Mouse (Mus musculus) hindbrain, embryonic 11.5 days (tissue): ENCODE measurements around the gene Art4. TPM values are rescaled to one million over a fixed set of nuclear protein-coding genes. Genes with fewer than 3 reads are reported as not detected.
A peak's percentile ranks its signal among the peaks of the same experiment; 100 is the strongest.

Experiments used
- ATAC-seq: fragments of 200-750 bp; cut with Nextera tagmentation; 2 replicates; pipeline ENCODE4 v1.8.0; 2017; ENCODE audit warnings: mild to moderate bottlenecking, moderate TSS enrichment, moderate library complexity; ENCODE audit not compliant: low FRiP score
- DNase-seq: peaks from one replicate; pipeline ENCODE4 v3.0.0-alpha.2; 2015; ENCODE audit warnings: low spot score
- H3K27ac ChIP-seq: fragments of 300-500 bp; sonication (generic); 2 replicates; pipeline ENCODE4 v1.5.1; 2014; ENCODE audit warnings: mild to moderate bottlenecking, low read depth, low read length
- H3K27me3 ChIP-seq: fragments of 300-500 bp; sonication (generic); 2 replicates; pipeline ENCODE4 v1.6.1; 2014; ENCODE audit warnings: mild to moderate bottlenecking, low read length, moderate library complexity, mixed read lengths; ENCODE audit not compliant: control insufficient read depth, insufficient read depth
- H3K36me3 ChIP-seq: fragments of 300-500 bp; sonication (generic); 2 replicates; pipeline ENCODE4 v1.6.1; 2014; ENCODE audit warnings: mild to moderate bottlenecking, low read length, moderate library complexity, mixed read lengths; ENCODE audit not compliant: control insufficient read depth, insufficient read depth
- H3K4me1 ChIP-seq: fragments of 300-500 bp; sonication (generic); replicated peaks from 2 replicates; pipeline ENCODE4 v1.6.1; 2014; ENCODE audit warnings: low read length, mixed read lengths; ENCODE audit not compliant: control insufficient read depth, insufficient read depth
- H3K4me2 ChIP-seq: fragments of 300-500 bp; sonication (generic); replicated peaks from 2 replicates; pipeline ENCODE4 v1.6.1; 2014; ENCODE audit warnings: mild to moderate bottlenecking, low read depth, low read length
- H3K4me3 ChIP-seq: fragments of 300-500 bp; sonication (generic); 2 replicates; pipeline ENCODE4 v1.5.1; 2014; ENCODE audit warnings: low read depth, low read length
- H3K9ac ChIP-seq: fragments of 300-500 bp; sonication (generic); 2 replicates; pipeline ENCODE4 v1.6.1; 2014; ENCODE audit warnings: low read depth, low read length
- H3K9me3 ChIP-seq: fragments of 300-500 bp; sonication (generic); 2 replicates; pipeline ENCODE4 v1.6.1; 2016; ENCODE audit warnings: low read length; ENCODE audit not compliant: control insufficient read depth
- WGBS: fragments of 180-500 bp; shearing (Covaris S2); extraction: QIAGEN DNeasy Blood & Tissue Kit; methylation state at CpG from one replicate; pipeline ENCODE4 v1.1.7; 2014; 5-methylcytosine and 5-hydroxymethylcytosine counted together
- polyA plus RNA-seq: library from polyadenylated mRNA; unstranded; fragments of >200 nt; fragmentation: Nextera tagmentation; extraction: Ambion mirVana; gene quantifications from 2 replicates; pipeline ENCODE4 v1.2.1, GENCODE M21; 2014

The Art4 gene
- polyA plus RNA-seq, 1 experiment from 2014 or later, result 0.90 TPM

DNA sequence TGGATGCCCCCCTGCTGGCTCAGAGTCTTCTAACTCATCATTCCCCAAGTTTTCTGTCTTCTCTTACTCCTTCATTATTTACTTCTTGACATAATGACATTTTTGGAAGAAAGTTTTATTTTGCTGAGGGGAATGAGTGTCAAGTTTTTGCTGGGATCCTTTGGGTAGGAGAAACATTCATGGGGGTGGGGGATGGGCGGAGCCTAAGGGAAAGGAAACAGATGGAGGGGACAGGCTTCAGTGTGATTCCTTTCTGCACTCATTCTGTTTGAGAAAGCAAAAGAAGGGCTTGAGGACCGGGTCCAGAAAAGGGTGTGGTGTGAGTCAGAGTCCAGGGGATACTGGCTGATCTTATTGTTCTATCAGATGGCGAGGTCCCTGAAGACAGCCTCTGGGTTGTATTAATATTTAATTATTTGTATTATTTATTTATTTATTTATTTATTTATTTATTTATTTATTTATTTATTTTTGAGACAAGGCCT is 25.9 kb upstream of the Art4 start:
- Histone ChIP-seq H3K27ac (no peak overlapping the region), H3K9ac (no peak overlapping the region), H3K27me3 (no peaks in the 10 kb centered on the region), H3K4me3 (no peak overlapping the region), H3K4me2 (no peak overlapping the region), H3K9me3 (no peaks in the 10 kb centered on the region), H3K4me1 (no peaks in the 10 kb centered on the region), H3K36me3 (no peaks in the 10 kb centered on the region)
- WGBS, result 74% methylated on average over 3 of the region's 3 CpGs
- DNase-seq (no peak), ATAC-seq (no peak)

DNA sequence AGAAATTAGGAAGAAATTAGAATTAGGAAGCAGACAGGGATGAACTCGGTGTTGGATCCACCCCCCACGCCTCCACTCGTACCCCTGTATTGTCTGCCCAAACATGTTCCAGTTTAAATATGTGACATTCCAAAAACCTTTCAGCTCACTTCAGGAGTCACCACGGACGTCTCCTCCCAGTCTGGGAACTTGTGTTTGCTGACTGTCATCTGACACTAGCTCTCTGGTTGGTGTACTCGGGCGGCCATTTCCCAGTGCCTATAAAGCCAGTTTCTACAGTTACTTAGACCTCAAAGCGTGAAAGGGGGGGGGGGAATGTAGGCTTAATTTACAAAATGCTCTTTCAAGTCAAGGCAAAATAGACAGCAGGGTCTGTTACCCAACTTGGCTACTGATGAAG is 24.1 kb upstream of the Art4 start:
- no peaks in the 10 kb centered on the region for H3K9me3 ChIP-seq
- H3K4me2 ChIP-seq, result no peak overlapping the region
- H3K27me3 ChIP-seq, result no peaks in the 10 kb centered on the region
- no peaks in the 10 kb centered on the region for H3K4me1 ChIP-seq
- WGBS, result 73% methylated on average over 8 of the region's 8 CpGs
- no peak overlapping the region for H3K4me3 ChIP-seq
- H3K27ac ChIP-seq, result no peak overlapping the region
- DNase-seq, result no peak
- H3K36me3 ChIP-seq, result no peaks in the 10 kb centered on the region
- ATAC-seq, result no peak
- H3K9ac ChIP-seq, result no peak overlapping the region

DNA sequence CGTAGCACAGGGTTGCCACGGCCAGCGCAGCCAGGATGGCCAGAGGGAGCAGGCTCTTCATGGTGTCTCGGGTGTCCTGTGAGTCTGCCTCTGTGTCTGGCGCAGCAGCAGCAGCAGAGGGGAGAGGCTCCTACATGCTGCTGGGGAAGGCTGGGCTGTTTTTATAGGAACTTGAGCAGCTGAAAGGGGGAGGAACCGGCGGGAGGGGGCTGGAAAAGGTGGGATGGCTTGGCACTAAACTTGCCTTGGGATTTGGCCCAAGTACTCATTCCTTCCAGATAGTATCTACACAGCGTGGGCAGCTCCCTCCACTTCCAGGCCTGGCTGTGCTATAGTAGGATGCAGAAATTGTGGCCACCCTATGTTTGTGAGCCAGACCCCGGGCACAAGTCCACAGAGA is 18.1 kb upstream of the Art4 start, which contains the start of gene Mgp:
Gene Mgp, minus strand, starts transcription at position 154 of the 400 bp plus-strand sequence.
- Histone ChIP-seq H3K4me1 (no peaks in the 10 kb centered on the region), H3K4me2 (no peak within 1 kb of the TSS), H3K27me3 (no peaks in the 10 kb centered on the region), H3K27ac (no peak within 1 kb of the TSS), H3K4me3 (no peak within 1 kb of the TSS), H3K36me3 (no peaks in the 10 kb centered on the region), H3K9ac (no peak within 1 kb of the TSS), H3K9me3 (no peaks in the 10 kb centered on the region)
- ATAC-seq, result no peak
- 53% methylated on average over 9 of the region's 9 CpGs for whole genome bisulfite sequencing
- no peak for DNase-seq

DNA sequence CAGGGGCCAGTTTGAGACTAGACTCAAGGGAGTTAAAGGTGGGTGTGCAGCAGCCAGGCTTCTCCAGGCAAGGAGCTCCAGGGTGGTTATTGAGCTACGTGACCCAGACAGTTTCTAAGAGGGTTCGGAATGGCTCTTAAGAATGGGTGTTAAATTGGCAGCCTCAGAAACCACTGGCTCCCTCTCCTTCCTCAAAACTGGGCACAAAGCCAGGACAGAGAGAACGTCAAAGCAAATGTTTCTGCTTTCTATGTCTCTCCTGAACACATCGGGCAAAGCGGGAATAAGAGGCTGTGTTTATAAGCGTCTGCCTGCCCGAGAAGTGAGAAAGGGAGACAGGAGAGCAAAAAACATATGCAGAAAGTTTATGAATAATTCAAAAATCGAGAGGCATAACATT is 17.1 kb upstream of the Art4 start:
- Histone ChIP-seq H3K27me3 (no peaks in the 10 kb centered on the region), H3K4me2 (no peak overlapping the region), H3K4me1 (no peaks in the 10 kb centered on the region), H3K36me3 (no peaks in the 10 kb centered on the region), H3K9me3 (no peaks in the 10 kb centered on the region), H3K4me3 (no peak overlapping the region), H3K27ac (no peak overlapping the region), H3K9ac (no peak overlapping the region)
- ATAC-seq (no peak), DNase-seq (no peak)
- 83% methylated on average over 8 of the region's 8 CpGs for WGBS

DNA sequence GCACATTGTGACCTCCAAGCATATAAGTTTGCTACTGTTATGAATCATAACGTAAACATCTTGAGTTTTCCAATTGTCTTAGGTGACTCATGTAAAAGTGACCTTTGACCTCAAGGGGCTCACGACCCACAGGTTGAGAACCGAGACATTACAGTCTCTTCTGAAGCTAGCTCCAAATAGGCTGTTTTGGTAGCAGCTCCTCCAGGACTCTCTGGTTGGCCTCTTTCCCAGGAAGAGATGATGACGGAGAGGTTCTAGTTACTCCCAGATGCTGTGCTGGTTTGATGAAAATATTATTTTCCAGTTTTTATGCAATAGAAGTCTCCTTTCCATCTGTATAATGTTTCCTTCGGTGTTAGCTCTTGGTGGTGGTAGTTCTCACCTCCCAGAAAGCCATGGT is 11.4 kb upstream of the Art4 start:
- Histone ChIP-seq H3K4me1 (no peaks in the 10 kb centered on the region), H3K9me3 (no peaks in the 10 kb centered on the region), H3K4me3 (no peak overlapping the region), H3K4me2 (no peak overlapping the region), H3K9ac (no peak overlapping the region), H3K27ac (no peak overlapping the region), H3K27me3 (no peaks in the 10 kb centered on the region), H3K36me3 (no peaks in the 10 kb centered on the region)
- no peak for DNase-seq
- WGBS, result 79% methylated on average over 5 of the region's 5 CpGs
- ATAC-seq, result no peak

DNA sequence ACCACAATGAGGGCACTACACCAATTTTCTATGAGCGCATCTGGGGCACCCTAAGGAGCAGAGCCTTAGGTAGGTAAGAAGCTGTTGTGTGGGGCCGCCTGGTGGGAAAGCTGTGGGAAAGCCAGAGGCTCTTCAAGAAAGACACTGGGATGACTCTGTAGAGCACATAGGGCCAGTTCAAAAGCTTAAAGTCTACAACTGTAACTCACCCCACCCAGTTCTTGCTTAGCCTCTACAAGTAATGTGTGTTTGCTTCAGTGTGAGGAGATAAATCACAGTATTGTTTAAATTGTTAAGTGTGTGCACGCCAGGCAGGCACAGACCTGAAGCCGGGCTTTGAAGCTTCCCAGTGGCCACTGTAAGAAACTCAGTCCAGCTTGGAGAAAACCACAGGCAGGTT is 8.6 kb upstream of the Art4 start:
- Histone ChIP-seq H3K27ac (no peak overlapping the region), H3K4me3 (no peak overlapping the region), H3K4me2 (no peak overlapping the region), H3K36me3 (no peaks in the 10 kb centered on the region), H3K4me1 (no peaks in the 10 kb centered on the region), H3K9ac (no peak overlapping the region), H3K27me3 (no peaks in the 10 kb centered on the region), H3K9me3 (no peaks in the 10 kb centered on the region)
- DNase-seq (no peak), ATAC-seq (no peak)
- WGBS, result 89% methylated on average over 4 of the region's 4 CpGs

DNA sequence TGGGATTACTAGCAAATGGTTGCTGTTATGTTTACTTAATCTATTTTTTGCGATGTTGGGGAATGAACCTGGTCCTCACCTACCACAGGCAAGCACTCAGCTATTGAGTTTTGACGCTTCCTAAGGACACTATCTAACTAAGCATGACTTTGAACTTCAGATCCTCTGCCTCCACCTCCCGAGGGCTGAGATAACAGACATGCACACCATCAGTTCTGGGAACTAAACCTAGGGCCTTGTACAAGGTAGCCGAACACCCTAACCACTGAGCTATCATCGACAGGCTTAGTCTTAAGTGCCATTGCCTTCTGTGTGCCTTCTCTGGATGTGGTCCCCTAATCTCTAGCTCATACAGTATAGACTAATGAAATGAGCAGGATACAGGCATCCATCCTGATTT is 7.8 kb upstream of the Art4 start:
- ATAC-seq (no peak), DNase-seq (no peak)
- Histone ChIP-seq H3K9ac (no peak overlapping the region), H3K4me3 (no peak overlapping the region), H3K4me2 (no peak overlapping the region), H3K36me3 (no peaks in the 10 kb centered on the region), H3K27me3 (no peaks in the 10 kb centered on the region), H3K27ac (no peak overlapping the region), H3K4me1 (no peaks in the 10 kb centered on the region), H3K9me3 (no peaks in the 10 kb centered on the region)
- 90% methylated on average over 5 of the region's 5 CpGs for WGBS

DNA sequence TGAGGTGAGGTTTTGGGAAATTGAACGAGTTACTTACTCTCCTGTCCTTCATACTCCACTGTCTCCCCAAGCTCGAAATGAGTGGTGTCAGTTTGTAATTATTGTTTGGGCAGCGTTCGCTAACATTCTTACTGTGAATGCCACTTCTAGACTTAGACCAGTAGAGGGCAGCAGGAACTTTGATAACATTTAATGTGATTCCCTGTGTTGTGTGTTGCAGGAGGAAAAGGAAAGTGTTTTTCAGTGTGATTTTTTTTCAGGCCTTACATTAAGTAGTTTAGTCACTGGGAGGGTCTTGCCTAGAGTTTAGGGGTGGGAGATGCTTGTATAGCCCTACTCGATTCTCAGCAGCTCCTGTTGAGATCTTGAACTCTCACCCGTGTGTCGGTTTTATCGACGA is 3.5 kb upstream of the Art4 start:
- H3K9ac ChIP-seq, result no peak overlapping the region
- H3K4me2 ChIP-seq, result no peak overlapping the region
- no peak overlapping the region for H3K4me3 ChIP-seq
- DNase-seq (peak; percentile 74), ATAC-seq (no peak)
- H3K27me3 ChIP-seq, result no peaks in the 10 kb centered on the region
- WGBS, result 51% methylated on average over 9 of the region's 9 CpGs
- H3K27ac ChIP-seq, result no peak overlapping the region
- no peaks in the 10 kb centered on the region for H3K9me3 ChIP-seq
- no peaks in the 10 kb centered on the region for H3K4me1 ChIP-seq
- H3K36me3 ChIP-seq, result no peaks in the 10 kb centered on the region

DNA sequence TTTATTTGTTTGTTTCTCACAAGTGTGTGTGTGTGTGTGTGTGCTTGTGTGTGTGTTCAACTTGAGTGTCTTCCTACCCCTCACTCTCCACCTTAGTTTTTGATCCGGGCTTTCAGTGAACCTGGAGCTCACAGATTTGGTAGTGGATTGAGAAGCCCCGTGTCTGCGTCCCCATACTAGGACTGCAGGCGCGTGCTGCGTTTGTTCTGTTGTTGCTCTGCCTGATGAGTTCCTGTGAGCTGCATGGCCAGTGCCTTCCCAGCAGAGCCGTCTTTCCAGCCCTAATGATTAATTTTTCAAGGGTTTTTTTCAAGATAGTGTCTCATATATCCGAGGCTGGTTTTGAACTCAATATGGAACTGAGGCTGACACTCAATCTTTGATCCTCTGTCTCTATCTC is 887 bp upstream of the Art4 start:
- Histone ChIP-seq H3K9me3 (no peaks in the 10 kb centered on the region), H3K4me1 (no peaks in the 10 kb centered on the region), H3K36me3 (no peaks in the 10 kb centered on the region), H3K27ac (no peak overlapping the region), H3K4me2 (no peak overlapping the region), H3K9ac (no peak overlapping the region), H3K4me3 (no peak overlapping the region), H3K27me3 (no peaks in the 10 kb centered on the region)
- ATAC-seq, result no peak
- no peak for DNase-seq
- 82% methylated on average over 8 of the region's 8 CpGs for whole genome bisulfite sequencing
